Mouse (Mus musculus): ENCODE measurements around the gene 4932438H23Rik. TPM values are rescaled to one million over a fixed set of nuclear protein-coding genes. Genes with fewer than 3 reads are reported as not detected.

The 4932438H23Rik gene
- polyA plus RNA-seq (2012; rRNA removed), result 0.10 and 0.20 TPM in 2 replicates

DNA sequence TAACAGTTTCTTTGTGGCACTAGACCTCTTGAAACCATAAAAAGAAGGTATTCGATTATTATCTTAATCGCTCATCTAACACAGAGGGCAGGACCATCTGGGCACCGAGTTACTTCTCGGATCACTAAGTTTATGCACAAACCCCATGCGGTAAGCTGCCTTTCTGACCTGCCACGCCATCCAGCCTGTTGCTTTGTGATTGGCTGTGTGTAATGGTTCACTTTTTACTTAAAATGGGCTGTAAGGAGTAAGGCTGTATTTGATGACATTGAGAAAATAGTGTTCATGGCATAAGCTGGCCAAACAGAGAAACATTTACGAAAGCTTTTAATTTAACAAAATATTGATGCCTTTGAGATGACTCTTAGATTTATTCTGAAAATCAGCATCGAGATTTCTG, at the start of gene 4932438H23Rik:
Gene 4932438H23Rik, minus strand, starts transcription at position 101 of the 400 bp plus-strand sequence.

DNA sequence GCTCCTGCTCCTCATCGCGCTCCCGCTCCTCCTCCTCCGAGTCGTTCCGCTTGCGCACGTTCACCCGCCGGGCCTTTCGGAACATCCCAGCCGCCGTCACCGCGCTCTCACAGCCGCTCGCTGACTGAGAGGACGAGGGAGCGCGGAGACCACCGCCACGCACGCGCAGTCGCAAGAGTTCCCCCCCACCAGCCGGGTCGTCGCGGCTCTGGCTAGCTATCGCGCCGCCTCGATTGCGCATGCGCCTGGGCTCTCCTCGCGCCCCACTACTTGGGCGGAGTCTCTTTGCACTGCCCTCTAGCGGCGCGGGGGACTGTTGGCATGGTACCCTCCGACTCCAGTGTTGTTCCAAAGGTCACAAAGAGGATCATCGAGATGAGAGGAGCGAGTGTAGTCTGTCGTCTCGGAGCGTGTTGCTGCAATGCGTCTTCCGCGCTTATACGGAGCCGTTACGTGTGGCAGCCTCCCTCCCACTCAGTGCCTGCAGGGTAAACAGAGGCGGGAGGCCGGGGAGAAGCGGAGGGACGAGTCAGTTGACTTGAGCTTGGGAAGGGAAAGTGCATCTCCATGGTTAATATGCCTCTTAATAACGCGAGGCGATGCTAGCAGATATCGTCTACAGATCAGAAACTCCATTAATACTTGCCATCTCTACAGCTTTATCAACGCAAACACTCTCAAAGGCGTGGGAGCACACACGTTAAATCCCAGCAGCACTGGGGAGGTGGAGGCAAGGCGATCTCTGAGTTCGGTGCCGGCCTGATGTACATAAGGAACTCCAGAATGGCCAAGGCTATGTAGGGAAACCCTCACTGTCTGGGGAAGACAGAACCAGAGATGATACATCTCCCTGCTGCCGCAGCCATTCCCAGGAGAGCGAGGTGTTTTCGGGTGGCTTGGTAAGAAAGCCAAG, 50.4 kb downstream of the 4932438H23Rik start, which contains the start of gene Paxbp1:
Gene Paxbp1, minus strand, starts transcription at position 274 of the 913 bp plus-strand sequence.

DNA sequence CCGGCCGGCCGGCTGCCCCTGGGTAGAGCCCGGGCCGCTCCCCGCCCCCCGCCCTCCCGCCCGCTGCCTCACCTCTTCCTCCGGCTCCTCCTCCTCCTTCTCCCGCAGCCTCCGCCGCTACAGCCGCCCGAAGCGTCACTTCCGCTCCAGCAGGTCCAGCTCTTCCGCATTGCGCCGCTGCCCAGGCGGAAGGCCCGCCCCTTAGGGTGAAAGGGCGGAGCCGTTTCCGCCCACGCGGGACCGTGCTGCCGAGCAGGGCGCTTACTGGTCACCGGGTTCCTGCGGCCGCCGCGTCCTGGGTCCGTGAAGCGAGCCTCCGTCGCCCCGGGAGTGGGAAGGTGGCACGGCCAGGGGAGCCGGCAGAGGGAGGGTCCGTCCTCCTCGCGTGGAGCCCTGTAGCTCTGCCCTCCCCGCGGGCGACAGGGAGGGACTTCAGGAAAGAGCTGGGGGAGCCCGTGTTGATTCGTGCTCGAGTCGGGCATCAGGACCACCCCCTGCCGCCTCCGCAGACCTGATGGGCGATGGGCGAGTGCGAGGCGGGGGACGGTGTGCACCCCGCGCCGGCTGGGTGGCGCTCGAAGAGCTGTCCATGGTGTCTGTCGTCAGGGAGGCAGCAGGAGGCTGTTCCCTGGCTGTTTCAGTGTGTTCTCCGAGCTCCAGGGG, 83.8 kb downstream of the 4932438H23Rik start, which contains the start of gene Synj1:
Gene Synj1, minus strand, starts transcription at position 288 of the 663 bp plus-strand sequence.

Other genes with a start within 250 kb of the 4932438H23Rik start
- 21.5 and 76.0 TPM in 2 replicates for gene Cfap298, start 160.0 kb downstream of the 4932438H23Rik start, polyA plus RNA-seq (2012; rRNA removed)
- 19.1 and 26.5 TPM in 2 replicates for gene Synj1, start 83.8 kb downstream of the 4932438H23Rik start, polyA plus RNA-seq (2012; rRNA removed)
- gene Paxbp1, start 50.6 kb downstream of the 4932438H23Rik start, polyA plus RNA-seq (2012; rRNA removed), result 149 and 168 TPM in 2 replicates
- 7.4 and 10.8 TPM in 2 replicates for gene Olig2, start 130.3 kb upstream of the 4932438H23Rik start, polyA plus RNA-seq (2012; rRNA removed)
- gene Olig1, start 174.7 kb upstream of the 4932438H23Rik start, polyA plus RNA-seq (2012; rRNA removed), result 1.3 and 3.3 TPM in 2 replicates